Mouse (Mus musculus): ENCODE results near the gene Vps4a. TPM values are rescaled to one million over a fixed set of nuclear protein-coding genes. Genes with fewer than 3 reads are reported as not detected.

The Vps4a gene
- polyA plus RNA-seq, 1 experiment from 2014 or later: 147 TPM

DNA sequence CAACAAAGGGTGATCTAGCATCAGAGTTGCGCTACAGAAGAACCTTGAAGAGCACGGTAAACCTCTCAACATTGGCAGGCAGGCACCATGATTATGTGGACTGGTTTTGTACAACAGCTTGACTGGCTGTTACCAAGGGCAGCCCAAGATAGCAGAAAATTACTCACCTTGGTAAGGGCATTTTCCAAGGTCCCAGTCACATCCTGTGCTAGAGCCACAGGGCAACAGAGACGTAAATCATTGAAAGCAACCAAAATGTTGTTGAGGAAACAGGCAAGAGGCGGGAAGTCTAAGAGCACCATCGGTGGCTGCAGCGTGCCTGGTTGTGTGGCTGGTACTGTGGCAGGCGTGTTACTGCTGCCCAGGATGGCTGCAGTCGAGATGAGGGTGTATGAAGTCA lies 21.0 kb downstream of the Vps4a start:
- Histone ChIP-seq H3K4me1 (replicated peaks) (peaks cover 38% of the 10 kb centered on the region), H3K4me3 (no peak overlapping the region), H3K27me3 (no peaks in the 10 kb centered on the region), H3K36me3 (peaks cover 49% of the 10 kb centered on the region), H3K4me2 (no peak overlapping the region), H3K27ac (replicated peaks) (no peak overlapping the region), H3K9ac (no peak overlapping the region), H3K9me3 (no peaks in the 10 kb centered on the region)
- no peak for ATAC-seq (ENCODE audit: low FRiP score, low read depth)
- WGBS: 98% methylated on average over 8 of the region's 8 CpGs

GRCm38 (mm10) chr8:107056076-107056972 lies 25.3 kb downstream of the Vps4a start, which contains the start of the genes Cog8 and Nip7:
TSS of gene Cog8 (minus strand) at chr8:107056689.
TSS of gene Nip7 (plus strand) at chr8:107056877.
- no peaks in the 10 kb centered on the region for H3K9me3 ChIP-seq
- peaks cover 31% of the 10 kb centered on the region for H3K4me1 ChIP-seq (replicated peaks)
- H3K9ac ChIP-seq: peak within 1 kb of the TSS; percentile 88
- peak within 1 kb of the TSS; percentile 85 for H3K27ac ChIP-seq (replicated peaks)
- peak within 1 kb of the TSS; percentile 92 for H3K4me2 ChIP-seq
- no peaks in the 10 kb centered on the region for H3K27me3 ChIP-seq
- H3K36me3 ChIP-seq: peaks cover 47% of the 10 kb centered on the region
- H3K4me3 ChIP-seq: peak within 1 kb of the TSS; percentile 84
- ATAC-seq (ENCODE audit: low FRiP score, low read depth): peak; percentile 96
- WGBS: under 1% methylated on average over 88 of the region's 88 CpGs

- Histone ChIP-seq H3K27me3 (no peaks in the 10 kb centered on the region), H3K4me3 (peak overlapping the region; percentile 84), H3K9ac (peak overlapping the region; percentile 75), H3K27ac (replicated peaks) (peak overlapping the region; percentile 63), H3K4me2 (peak overlapping the region; percentile 92), H3K9me3 (no peaks in the 10 kb centered on the region), H3K4me1 (replicated peaks) (peaks cover 31% of the 10 kb centered on the region), H3K36me3 (peaks cover 42% of the 10 kb centered on the region)
- no peak; the same call in 1 of the 2 replicates for ATAC-seq (ENCODE audit: low FRiP score, low read depth)
- under 1% methylated on average over 33 of the region's 33 CpGs for WGBS
Observed at GRCm38 (mm10) chr8:107056973-107057369, 25.9 kb downstream of the Vps4a start.

GRCm38 (mm10) chr8:107062613-107063012 lies 31.6 kb downstream of the Vps4a start:
- H3K4me3 ChIP-seq: no peak overlapping the region
- no peak overlapping the region for H3K9ac ChIP-seq
- no peak for ATAC-seq (ENCODE audit: low FRiP score, low read depth)
- H3K4me2 ChIP-seq: no peak overlapping the region
- no peak overlapping the region for H3K27ac ChIP-seq (replicated peaks)
- no peaks in the 10 kb centered on the region for H3K27me3 ChIP-seq
- H3K9me3 ChIP-seq: no peaks in the 10 kb centered on the region
- WGBS: 97% methylated on average over 1 of the region's 1 CpGs
- H3K36me3 ChIP-seq: peaks cover 20% of the 10 kb centered on the region
- peaks cover 10% of the 10 kb centered on the region for H3K4me1 ChIP-seq (replicated peaks)

GRCm38 (mm10) chr8:107065511-107066496 lies 34.8 kb downstream of the Vps4a start, which contains the start of gene Tmed6:
TSS of gene Tmed6 (minus strand) at chr8:107065644.
- Histone ChIP-seq H3K36me3 (peaks cover 18% of the 10 kb centered on the region), H3K27ac (replicated peaks) (no peak within 1 kb of the TSS), H3K27me3 (no peaks in the 10 kb centered on the region), H3K4me3 (no peak within 1 kb of the TSS), H3K9me3 (no peaks in the 10 kb centered on the region), H3K9ac (no peak within 1 kb of the TSS), H3K4me1 (replicated peaks) (no peaks in the 10 kb centered on the region), H3K4me2 (no peak within 1 kb of the TSS)
- no peak for ATAC-seq (ENCODE audit: low FRiP score, low read depth)
- 61% methylated on average over 17 of the region's 17 CpGs for WGBS

GRCm38 (mm10) chr8:107073706-107074105 lies 42.7 kb downstream of the Vps4a start:
- Histone ChIP-seq H3K27ac (replicated peaks) (no peak overlapping the region), H3K4me1 (replicated peaks) (no peaks in the 10 kb centered on the region), H3K9ac (no peak overlapping the region), H3K4me3 (no peak overlapping the region), H3K4me2 (no peak overlapping the region), H3K36me3 (peaks cover 70% of the 10 kb centered on the region), H3K27me3 (no peaks in the 10 kb centered on the region), H3K9me3 (no peaks in the 10 kb centered on the region)
- WGBS: 94% methylated on average over 4 of the region's 4 CpGs
- no peak for ATAC-seq (ENCODE audit: low FRiP score, low read depth)

DNA sequence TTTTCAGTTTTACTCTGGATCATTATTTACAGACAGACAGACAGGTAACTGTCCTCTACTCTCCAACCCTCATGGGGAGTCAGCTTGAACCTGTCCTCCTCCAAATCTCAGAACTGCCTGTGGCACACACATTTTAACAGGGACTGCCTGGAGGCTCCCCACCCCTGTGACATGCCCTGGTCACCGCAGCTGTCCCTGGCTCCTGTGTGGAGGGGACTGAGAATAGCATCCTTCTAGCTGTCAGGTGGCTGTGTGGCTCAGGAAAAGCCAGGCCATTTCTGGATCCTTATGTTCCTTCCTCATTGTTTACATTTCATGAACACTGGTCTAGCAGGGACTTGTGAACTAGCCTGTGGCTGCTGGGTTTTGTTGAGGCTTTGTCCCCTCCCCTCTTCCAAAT lies 43.1 kb downstream of the Vps4a start:
- Histone ChIP-seq H3K27me3 (no peaks in the 10 kb centered on the region), H3K36me3 (peaks cover 72% of the 10 kb centered on the region), H3K4me1 (replicated peaks) (no peaks in the 10 kb centered on the region), H3K4me2 (no peak overlapping the region), H3K27ac (replicated peaks) (no peak overlapping the region), H3K9ac (no peak overlapping the region), H3K4me3 (no peak overlapping the region), H3K9me3 (no peaks in the 10 kb centered on the region)
- WGBS: 92% methylated on average over 1 of the region's 1 CpGs
- ATAC-seq (ENCODE audit: low FRiP score, low read depth): no peak

- Histone ChIP-seq H3K27me3 (no peaks in the 10 kb centered on the region), H3K4me2 (no peak overlapping the region), H3K9ac (no peak overlapping the region), H3K9me3 (no peaks in the 10 kb centered on the region), H3K4me1 (replicated peaks) (no peaks in the 10 kb centered on the region), H3K27ac (replicated peaks) (no peak overlapping the region), H3K4me3 (no peak overlapping the region), H3K36me3 (peaks cover 75% of the 10 kb centered on the region)
- no peak for ATAC-seq (ENCODE audit: low FRiP score, low read depth)
- 86% methylated on average over 7 of the region's 7 CpGs for WGBS
Observed at GRCm38 (mm10) chr8:107076239-107076888, 45.3 kb downstream of the Vps4a start.

- Histone ChIP-seq H3K4me3 (no peak overlapping the region), H3K27ac (replicated peaks) (no peak overlapping the region), H3K4me2 (no peak overlapping the region), H3K36me3 (peaks cover 53% of the 10 kb centered on the region), H3K9ac (no peak overlapping the region), H3K9me3 (no peaks in the 10 kb centered on the region), H3K4me1 (replicated peaks) (no peaks in the 10 kb centered on the region), H3K27me3 (no peaks in the 10 kb centered on the region)
- no peak for ATAC-seq (ENCODE audit: low FRiP score, low read depth)
- WGBS: 98% methylated on average over 17 of the region's 17 CpGs
Observed at GRCm38 (mm10) chr8:107085358-107085757, 54.3 kb downstream of the Vps4a start.

- H3K27me3 ChIP-seq: no peaks in the 10 kb centered on the region
- WGBS: over 99% methylated on average over 5 of the region's 5 CpGs
- ATAC-seq (ENCODE audit: low FRiP score, low read depth): no peak
- H3K36me3 ChIP-seq: peaks cover 49% of the 10 kb centered on the region
- H3K9ac ChIP-seq: no peak overlapping the region
- no peaks in the 10 kb centered on the region for H3K4me1 ChIP-seq (replicated peaks)
- no peak overlapping the region for H3K4me2 ChIP-seq
- H3K4me3 ChIP-seq: no peak overlapping the region
- H3K9me3 ChIP-seq: no peaks in the 10 kb centered on the region
- H3K27ac ChIP-seq (replicated peaks): no peak overlapping the region
Observed at GRCm38 (mm10) chr8:107086018-107086417, 55.0 kb downstream of the Vps4a start.

DNA sequence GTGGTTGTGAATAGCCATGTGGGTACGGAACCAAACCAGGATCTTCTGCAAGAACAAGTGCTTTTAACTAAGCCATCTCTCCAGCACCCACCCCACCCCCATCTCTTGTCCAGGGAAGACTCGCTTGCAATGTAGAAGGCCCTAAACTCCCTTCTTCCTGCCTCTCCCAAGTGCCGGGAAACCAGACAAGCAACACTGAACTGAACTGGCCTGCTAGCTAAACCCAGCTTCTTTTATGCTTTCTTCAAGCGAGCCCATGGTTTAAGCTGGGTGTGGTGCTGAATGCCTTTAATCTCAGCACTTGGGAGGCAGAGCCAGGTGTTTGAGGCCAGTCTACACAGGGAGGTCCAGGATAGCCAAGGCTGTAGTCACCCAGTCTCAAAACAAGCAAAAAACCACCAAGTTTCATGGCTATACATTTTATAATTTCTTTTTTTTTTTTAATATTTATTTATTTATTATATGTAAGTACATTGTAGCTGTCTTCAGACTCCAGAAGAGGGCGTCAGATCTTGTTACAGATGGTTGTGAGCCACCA lies 57.6 kb downstream of the Vps4a start:
- no peak overlapping the region for H3K27ac ChIP-seq (replicated peaks)
- H3K9ac ChIP-seq: no peak overlapping the region
- H3K36me3 ChIP-seq: peaks cover 44% of the 10 kb centered on the region
- H3K9me3 ChIP-seq: no peaks in the 10 kb centered on the region
- ATAC-seq (ENCODE audit: low FRiP score, low read depth): no peak
- H3K4me3 ChIP-seq: no peak overlapping the region
- no peaks in the 10 kb centered on the region for H3K27me3 ChIP-seq
- no peak overlapping the region for H3K4me2 ChIP-seq
- H3K4me1 ChIP-seq (replicated peaks): no peaks in the 10 kb centered on the region
- WGBS: 96% methylated on average over 5 of the region's 5 CpGs

All from hindbrain, embryonic 15.5 days (tissue).